Mouse (Mus musculus): ENCODE data around the gene Slc44a4. TPM values are rescaled to one million over a fixed set of nuclear protein-coding genes. Genes with fewer than 3 reads are reported as not detected.

Slc44a4 gene
- not detected for polyA plus RNA-seq (2017; shearing (Covaris generic))

DNA sequence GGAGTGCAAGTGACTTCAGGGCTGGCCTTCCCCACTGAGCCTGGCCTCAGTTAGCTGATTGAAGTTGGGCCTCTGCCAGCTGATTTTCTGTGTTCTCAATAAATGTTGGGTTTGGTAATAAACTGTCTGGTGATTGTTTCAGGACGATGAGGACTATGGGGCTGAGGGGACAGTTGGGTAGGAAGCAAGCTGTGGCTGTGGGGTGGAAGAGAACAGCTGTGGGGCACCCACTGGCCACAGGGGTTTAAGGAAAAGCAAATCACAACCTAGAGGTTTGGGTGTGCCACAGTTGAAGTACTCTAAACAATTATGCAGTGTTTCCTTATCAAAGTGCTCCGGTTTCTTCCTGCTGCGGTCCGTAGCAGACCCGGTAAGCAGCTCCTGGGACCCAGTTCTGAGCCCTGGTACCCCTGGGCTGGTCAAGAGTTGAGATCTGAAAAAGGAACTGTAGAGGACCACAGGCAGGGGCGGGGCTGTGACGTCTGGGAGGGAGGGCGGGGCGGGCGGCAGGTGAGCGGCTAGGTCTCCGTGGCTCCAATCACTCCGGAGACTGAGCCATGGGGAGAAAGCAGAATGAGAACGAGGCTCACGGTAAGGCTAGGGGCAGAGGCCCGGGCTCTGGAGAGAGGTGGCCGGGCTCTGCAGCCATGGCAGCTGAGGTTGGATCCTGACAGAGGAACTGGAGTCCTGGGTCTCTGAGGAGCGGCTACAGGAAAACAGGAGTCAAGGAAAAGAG is at the start of gene Slc44a4:
TSS of gene Slc44a4 (plus strand) at position 537 of the 736 bp plus-strand sequence.

DNA sequence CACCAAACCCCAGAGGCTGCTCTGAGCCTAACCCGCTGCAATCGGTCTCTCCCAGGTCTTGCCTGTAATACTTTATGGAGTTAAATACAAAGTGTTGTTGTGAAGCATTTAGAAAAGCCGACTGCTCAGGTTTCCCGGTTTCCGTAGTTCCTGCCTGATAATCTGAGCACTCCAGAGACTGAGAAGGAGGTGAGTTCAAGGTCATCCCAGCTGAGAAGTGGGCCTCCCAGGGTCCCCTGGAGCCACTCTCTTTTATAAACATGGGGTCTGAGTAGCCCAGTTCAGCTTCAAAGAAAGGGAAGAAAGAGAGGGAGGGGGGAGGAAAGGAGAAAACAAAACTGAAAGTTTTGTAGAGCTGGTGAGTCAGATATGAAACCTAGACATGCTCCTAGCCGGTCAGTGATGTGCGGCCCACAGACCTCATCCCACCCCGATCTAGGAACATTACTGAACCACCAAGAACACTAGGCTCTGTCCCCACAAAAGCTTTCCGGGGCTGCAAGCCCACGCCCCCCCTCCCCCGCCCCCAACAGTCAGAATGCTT is 34.9 kb upstream of the Slc44a4 start, which contains the start of gene Zbtb12:
TSS of gene Zbtb12 (plus strand) at position 148 of the 544 bp plus-strand sequence.

DNA sequence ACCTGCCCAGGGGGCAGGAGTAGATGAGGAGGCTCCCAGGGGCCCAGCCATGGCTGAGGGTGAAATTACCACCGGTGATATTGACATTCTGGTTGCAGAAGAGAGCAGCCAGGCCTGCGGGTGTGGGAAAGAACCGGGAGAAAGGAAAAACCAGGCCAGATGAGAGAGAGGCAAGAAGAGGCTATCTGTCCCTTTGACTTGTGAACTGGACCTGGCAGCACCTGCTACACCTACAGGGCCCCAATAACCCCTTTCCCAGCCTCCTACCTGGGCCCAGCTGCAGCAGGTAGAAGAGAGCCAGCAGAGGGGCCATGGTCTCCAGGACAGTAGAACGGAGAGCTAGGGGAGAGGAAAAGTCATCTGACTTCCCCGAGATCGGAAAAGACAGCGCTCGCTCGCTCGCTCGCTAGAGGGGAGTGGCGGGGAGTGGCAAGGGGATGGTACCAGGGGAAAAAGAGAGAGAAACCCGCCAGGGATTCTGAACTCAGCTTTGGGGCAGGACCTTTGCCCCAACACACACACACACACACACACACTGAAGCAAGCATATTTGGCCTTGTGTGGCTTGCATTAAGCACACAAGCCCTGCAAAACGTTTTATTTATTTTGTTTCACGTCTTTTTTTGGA is 32.5 kb upstream of the Slc44a4 start, which contains the start of gene Gm20547:
TSS of gene Gm20547 (minus strand) at position 360 of the 628 bp plus-strand sequence.

DNA sequence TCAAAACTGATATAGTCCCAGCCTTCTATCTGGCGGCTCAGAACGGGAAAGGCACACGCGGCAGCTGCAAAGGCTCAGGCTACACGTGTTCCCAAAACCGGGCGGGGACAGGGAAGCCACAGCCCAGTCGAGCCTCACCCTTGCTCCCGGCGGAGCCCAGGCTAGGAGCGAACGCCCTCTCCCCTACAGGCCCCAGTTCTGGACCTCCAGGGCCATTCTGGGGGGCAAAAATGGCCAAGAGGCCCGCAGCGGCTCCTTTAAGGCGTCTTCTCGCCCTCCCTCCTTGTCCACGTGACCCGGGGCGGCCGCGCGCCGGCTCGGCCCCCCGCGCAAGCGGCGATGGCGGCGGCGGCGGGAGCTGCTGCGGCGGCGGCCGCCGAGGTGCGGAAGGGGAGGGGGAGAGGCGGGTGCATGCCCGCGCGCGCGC is 16.1 kb upstream of the Slc44a4 start, which contains the start of the genes C2 and Ehmt2:
TSS of gene C2 (minus strand) at position 106 of the 427 bp plus-strand sequence.
TSS of gene Ehmt2 (plus strand) at position 310 of the 427 bp plus-strand sequence.

DNA sequence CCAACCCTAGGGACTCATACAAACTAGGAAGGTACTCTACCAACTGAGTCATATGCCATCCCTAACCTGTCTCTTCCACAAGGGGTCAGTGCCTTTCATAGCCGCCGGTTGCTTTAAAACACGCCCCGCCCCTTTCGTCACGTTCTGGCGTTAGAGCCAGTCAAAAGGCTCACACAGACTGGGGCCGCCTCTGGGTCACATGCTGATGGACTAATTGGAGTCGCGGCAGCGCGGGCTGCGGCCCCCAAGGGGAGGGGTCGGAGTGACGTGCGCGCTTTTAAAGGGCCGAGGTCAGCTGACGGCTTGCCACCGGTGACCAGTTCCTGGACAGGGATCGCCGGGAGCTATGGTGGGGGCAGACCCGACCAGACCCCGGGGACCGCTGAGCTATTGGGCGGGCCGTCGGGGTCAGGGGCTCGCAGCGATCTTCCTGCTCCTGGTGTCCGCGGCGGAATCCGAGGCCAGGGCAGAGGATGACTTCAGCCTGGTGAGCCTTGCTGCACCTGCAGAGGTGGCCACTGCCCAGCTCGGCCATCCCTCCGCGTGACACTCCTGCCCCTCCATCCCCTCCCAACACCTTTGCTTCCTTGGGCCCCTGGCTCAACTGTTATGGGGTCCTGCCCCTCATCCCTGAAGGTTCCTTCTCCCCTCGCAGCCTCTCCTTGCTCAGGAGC is 16.9 kb downstream of the Slc44a4 start, which contains the start of gene Neu1:
TSS of gene Neu1 (plus strand) at position 193 of the 674 bp plus-strand sequence.

DNA sequence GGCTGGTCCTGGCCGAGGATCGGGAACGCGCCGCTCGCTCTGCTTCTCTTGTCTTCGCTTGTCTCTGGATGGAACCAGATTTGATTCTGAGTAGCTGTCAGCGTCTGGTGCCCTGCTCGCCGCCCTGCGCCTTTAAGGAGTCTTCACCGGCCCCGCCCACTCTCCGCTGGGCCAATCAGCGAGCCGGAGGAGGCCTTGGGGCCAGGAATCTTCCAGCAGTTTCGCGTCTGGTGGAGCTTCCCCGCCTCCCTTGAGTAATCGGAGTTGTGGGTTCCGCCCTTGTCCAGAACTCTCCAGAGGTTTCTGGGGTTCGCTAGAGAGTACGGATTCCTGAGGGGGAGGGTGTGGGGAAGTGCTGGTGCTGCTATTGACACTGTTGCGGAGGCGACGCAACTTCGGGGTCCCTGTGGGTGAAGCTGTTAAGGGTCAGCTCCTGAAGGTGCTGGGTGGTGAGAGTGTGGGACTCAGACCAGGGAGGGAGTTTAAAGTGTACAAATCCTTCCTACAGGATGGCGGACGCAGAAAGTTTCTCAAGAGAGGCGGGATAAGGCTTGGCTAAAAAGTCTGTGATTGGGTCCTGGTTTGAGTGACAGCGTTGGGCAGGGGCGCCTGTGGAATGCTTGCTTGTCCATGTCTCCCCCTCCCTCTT is 45.0 kb downstream of the Slc44a4 start, which contains the start of gene Hspa1b:
TSS of gene Hspa1b (minus strand) at position 109 of the 649 bp plus-strand sequence.

DNA sequence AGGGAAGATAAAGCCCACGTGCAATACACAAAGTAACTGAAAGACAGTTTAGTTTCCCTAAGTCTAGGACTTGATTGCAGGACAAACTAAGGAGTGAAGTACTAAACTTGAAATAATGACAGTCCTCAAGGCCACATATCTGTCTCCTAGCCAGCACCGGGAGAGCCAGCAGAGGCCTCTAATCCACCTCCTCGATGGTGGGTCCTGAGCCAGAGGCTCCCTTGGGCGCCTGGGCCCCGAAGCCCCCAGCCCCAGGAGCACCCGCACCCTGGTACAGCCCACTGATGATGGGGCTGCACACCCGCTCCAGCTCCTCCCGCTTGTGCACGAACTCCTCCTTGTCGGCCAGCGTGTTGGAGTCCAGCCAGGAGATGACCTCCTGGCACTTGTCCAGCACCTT is 55.6 kb downstream of the Slc44a4 start, which contains the start of gene Gm20481:
TSS of gene Gm20481 (plus strand) at position 91 of the 400 bp plus-strand sequence.

DNA sequence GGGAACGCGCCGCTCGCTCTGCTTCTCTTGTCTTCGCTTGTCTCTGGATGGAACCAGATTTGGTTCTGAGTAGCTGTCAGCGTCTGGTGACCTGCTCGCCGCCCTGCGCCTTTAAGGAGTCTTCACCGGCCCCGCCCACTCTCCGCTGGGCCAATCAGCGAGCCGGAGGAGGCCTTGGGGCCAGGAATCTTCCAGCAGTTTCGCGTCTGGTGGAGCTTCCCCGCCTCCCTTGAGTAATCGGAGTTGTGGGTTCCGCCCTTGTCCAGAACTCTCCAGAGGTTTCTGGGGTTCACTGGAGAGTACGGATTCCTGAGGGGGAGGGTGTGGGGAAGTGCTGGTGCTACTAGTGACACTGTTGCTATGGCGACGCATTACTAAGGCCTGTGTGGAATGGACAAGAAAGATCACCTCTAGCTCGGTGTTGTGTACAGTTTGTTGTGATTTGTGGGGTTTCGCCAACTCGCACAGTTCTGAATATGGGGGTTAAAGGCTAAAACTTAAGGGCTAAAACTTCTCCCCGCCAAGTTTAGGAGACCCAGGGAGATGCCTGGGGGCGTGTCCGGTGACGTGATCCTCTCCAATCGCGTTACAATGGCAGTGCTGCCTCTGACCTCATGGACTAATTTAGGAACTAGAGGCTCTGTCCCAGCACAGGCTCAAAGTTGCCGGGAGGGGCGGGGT is 57.9 kb downstream of the Slc44a4 start, which contains the start of the genes Hspa1a and Hspa1l:
TSS of gene Hspa1a (minus strand) at position 88 of the 681 bp plus-strand sequence.
TSS of gene Hspa1l (plus strand) at position 635 of the 681 bp plus-strand sequence.

Other genes with a start within 250 kb of the Slc44a4 start
- gene Tnxb, start 243.9 kb upstream of the Slc44a4 start, polyA plus RNA-seq (2017; shearing (Covaris generic)) = not detected
- gene C4b, start 170.6 kb upstream of the Slc44a4 start, polyA plus RNA-seq (2017; shearing (Covaris generic)) = 0.12 TPM
- not detected for gene Cyp21a1, start 109.9 kb upstream of the Slc44a4 start, polyA plus RNA-seq (2017; shearing (Covaris generic))
- 38.5 TPM for gene Stk19, start 77.5 kb upstream of the Slc44a4 start, polyA plus RNA-seq (2017; shearing (Covaris generic))
- 73.8 TPM for gene Dxo, start 77.4 kb upstream of the Slc44a4 start, polyA plus RNA-seq (2017; shearing (Covaris generic))
- 150 TPM for gene Skiv2l, start 64.3 kb upstream of the Slc44a4 start, polyA plus RNA-seq (2017; shearing (Covaris generic))
- 41.3 TPM for gene Nelfe, start 64.1 kb upstream of the Slc44a4 start, polyA plus RNA-seq (2017; shearing (Covaris generic))
- gene Cfb, start 51.9 kb upstream of the Slc44a4 start, polyA plus RNA-seq (2017; shearing (Covaris generic)) = 1.3 TPM
- gene Zbtb12, start 35.0 kb upstream of the Slc44a4 start, polyA plus RNA-seq (2017; shearing (Covaris generic)) = 0.64 TPM
- gene Gm20547, start 32.4 kb upstream of the Slc44a4 start, polyA plus RNA-seq (2017; shearing (Covaris generic)) = not detected
- 2.3 TPM for gene C2, start 16.2 kb upstream of the Slc44a4 start, polyA plus RNA-seq (2017; shearing (Covaris generic))
- gene Ehmt2, start 16.0 kb upstream of the Slc44a4 start, polyA plus RNA-seq (2017; shearing (Covaris generic)) = 38.7 TPM
- gene Neu1, start 16.8 kb downstream of the Slc44a4 start, polyA plus RNA-seq (2017; shearing (Covaris generic)) = 85.9 TPM
- gene Hspa1b, start 44.8 kb downstream of the Slc44a4 start, polyA plus RNA-seq (2017; shearing (Covaris generic)) = 54.2 TPM
- gene Gm20481, start 55.4 kb downstream of the Slc44a4 start, polyA plus RNA-seq (2017; shearing (Covaris generic)) = 2.7 TPM
- gene Hspa1a, start 57.7 kb downstream of the Slc44a4 start, polyA plus RNA-seq (2017; shearing (Covaris generic)) = 13.2 TPM
- gene Hspa1l, start 58.2 kb downstream of the Slc44a4 start, polyA plus RNA-seq (2017; shearing (Covaris generic)) = 0.17 TPM
- gene Lsm2, start 67.4 kb downstream of the Slc44a4 start, polyA plus RNA-seq (2017; shearing (Covaris generic)) = 55.0 TPM
- 187 TPM for gene Vars, start 86.5 kb downstream of the Slc44a4 start, polyA plus RNA-seq (2017; shearing (Covaris generic))
- 0.33 TPM for gene Vwa7, start 102.1 kb downstream of the Slc44a4 start, polyA plus RNA-seq (2017; shearing (Covaris generic))
- 0.82 TPM for gene Sapcd1, start 113.5 kb downstream of the Slc44a4 start, polyA plus RNA-seq (2017; shearing (Covaris generic))
- 1.5 TPM for gene Msh5, start 132.3 kb downstream of the Slc44a4 start, polyA plus RNA-seq (2017; shearing (Covaris generic))
- gene Clic1, start 135.5 kb downstream of the Slc44a4 start, polyA plus RNA-seq (2017; shearing (Covaris generic)) = 661 TPM
- gene Ddah2, start 144.6 kb downstream of the Slc44a4 start, polyA plus RNA-seq (2017; shearing (Covaris generic)) = 2.2 TPM
- not detected for gene Ly6g6c, start 150.9 kb downstream of the Slc44a4 start, polyA plus RNA-seq (2017; shearing (Covaris generic))
- not detected for gene Mpig6b, start 151.7 kb downstream of the Slc44a4 start, polyA plus RNA-seq (2017; shearing (Covaris generic))
- gene Ly6g6e, start 162.4 kb downstream of the Slc44a4 start, polyA plus RNA-seq (2017; shearing (Covaris generic)) = not detected
- not detected for gene Ly6g6d, start 163.6 kb downstream of the Slc44a4 start, polyA plus RNA-seq (2017; shearing (Covaris generic))
- gene Ly6g6f, start 171.1 kb downstream of the Slc44a4 start, polyA plus RNA-seq (2017; shearing (Covaris generic)) = not detected
- gene Abhd16a, start 174.8 kb downstream of the Slc44a4 start, polyA plus RNA-seq (2017; shearing (Covaris generic)) = 65.7 TPM
- gene Ly6g5c, start 193.8 kb downstream of the Slc44a4 start, polyA plus RNA-seq (2017; shearing (Covaris generic)) = not detected
- gene Ly6g5b, start 201.0 kb downstream of the Slc44a4 start, polyA plus RNA-seq (2017; shearing (Covaris generic)) = 3.8 TPM
- gene Gpank1, start 207.0 kb downstream of the Slc44a4 start, polyA plus RNA-seq (2017; shearing (Covaris generic)) = 58.5 TPM
- 341 TPM for gene Csnk2b, start 207.6 kb downstream of the Slc44a4 start, polyA plus RNA-seq (2017; shearing (Covaris generic))
- 5.3 TPM for gene D17H6S53E, start 211.9 kb downstream of the Slc44a4 start, polyA plus RNA-seq (2017; shearing (Covaris generic))
- not detected for gene Apom, start 217.6 kb downstream of the Slc44a4 start, polyA plus RNA-seq (2017; shearing (Covaris generic))
- gene Bag6, start 220.7 kb downstream of the Slc44a4 start, polyA plus RNA-seq (2017; shearing (Covaris generic)) = 48.8 TPM

Measured in activated CD4-positive, CD25-positive, alpha-beta regulatory T cell, adult 9 weeks (primary cell).